Mouse (Mus musculus) testis, adult 2 months (tissue): ENCODE data around the gene Vangl2.

Source experiments
- CTCF ChIP-seq: fragments of 200-500 bp; IDR thresholded peaks from 2 replicates; pipeline ENCODE4 v1.5.1; 2012; ENCODE audit warnings: low read depth, mild to moderate bottlenecking, inconsistent platforms, low read length, moderate library complexity; ENCODE audit not compliant: control insufficient read depth, insufficient read depth, insufficient replicate concordance
- POLR2A ChIP-seq: fragments of 200-500 bp; IDR thresholded peaks from 2 replicates; pipeline ENCODE4 v1.6.1; 2012; ENCODE audit warnings: low read depth, mild to moderate bottlenecking, inconsistent platforms, low read length, moderate library complexity; ENCODE audit not compliant: control insufficient read depth

GRCm38 (mm10) chr1:172028394-172029275, at the start of gene Vangl2:
- TF ChIP-seq POLR2A (no peak), CTCF (no peak)
